ENCODE assay signal across 8 mouse cellular contexts in the genomic region with DNA sequence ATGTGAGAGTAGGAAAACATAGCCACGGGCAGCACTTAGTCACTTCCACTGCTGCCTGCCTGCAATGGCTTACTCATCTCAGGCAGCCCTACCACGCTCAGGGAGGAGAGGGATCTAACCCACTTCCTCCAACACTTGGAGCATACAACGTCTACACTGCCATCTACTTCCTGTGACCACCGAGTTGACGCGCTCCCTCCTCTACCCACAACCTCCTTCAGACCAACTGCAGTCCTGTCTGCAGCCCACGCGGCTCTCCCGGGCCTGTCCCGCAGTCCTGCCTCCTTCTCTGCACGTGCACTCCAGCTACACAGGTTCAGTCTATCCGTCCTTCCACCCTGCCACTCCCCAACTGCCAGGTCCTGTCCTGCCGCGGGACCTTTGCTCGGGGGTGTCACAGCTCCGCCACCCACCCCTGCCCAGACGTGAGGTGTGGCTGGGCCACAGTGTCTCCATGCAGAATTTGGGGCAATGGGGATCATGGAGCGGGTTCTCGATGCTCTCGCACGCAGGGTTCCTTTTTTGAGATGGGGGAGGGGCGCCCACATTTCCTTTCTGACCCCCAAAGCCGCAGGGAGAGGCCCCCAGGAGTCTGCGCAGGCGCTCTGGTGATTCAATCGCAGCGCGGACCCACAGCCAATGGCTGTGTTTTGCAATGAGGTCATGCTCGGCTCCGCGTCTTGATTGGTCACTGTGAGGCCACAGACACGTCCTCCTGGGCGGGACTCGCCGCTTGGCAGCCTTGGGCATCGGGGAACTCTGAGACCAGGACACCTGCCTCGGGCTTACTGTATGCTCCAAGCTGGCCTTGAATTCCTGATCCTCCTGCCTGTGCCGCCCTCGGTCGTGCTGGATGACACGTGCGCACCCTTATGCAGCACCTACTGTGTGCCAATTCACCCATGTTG. TPM values are rescaled to one million over a fixed set of nuclear protein-coding genes. Genes with fewer than 3 reads are reported as not detected.
A peak's percentile ranks its signal among the peaks of the same experiment; 100 is the strongest.
DNase-seq lines count a peak whose midpoint lies in the region; ATAC-seq and TF ChIP-seq lines count a peak whose summit lies in the region.

No protein-coding gene starts in this region.

- peak; percentile 91 for ATAC-seq in forebrain, embryonic 12.5 days (ENCODE audit: low FRiP score)
- peak; percentile 98 for ATAC-seq in heart, postnatal 0 days (ENCODE audit: insufficient read depth, low read depth)
- peak; percentile 94 for ATAC-seq in liver, embryonic 16.5 days (ENCODE audit: low read depth)
- peak; percentile 92 for ATAC-seq in neural tube, embryonic 13.5 days (ENCODE audit: low read depth)

- WGBS in forebrain, embryonic 12.5 days: 0% methylated on average over 42 of the region's 42 CpGs
- under 1% methylated on average over 42 of the region's 42 CpGs for whole genome bisulfite sequencing in heart, postnatal 0 days
- WGBS in liver, embryonic 16.5 days (ENCODE audit: insufficient replicate concordance): under 1% methylated on average over 42 of the region's 42 CpGs
- WGBS in neural tube, embryonic 13.5 days: 0% methylated on average over 42 of the region's 42 CpGs

- no peak for TF ChIP-seq EP300 in heart, postnatal 0 days (IDR thresholded peaks at IDR 0.05; ENCODE audit: low read depth)

- H3K27me3 ChIP-seq in E14TG2a.4 (ENCODE audit: insufficient read depth, low read length): peaks cover 40% of the 10 kb centered on the region
- H3K27me3 ChIP-seq in forebrain, embryonic 12.5 days: peaks cover 37% of the 10 kb centered on the region
- peaks cover 38% of the 10 kb centered on the region for H3K27me3 ChIP-seq in heart, postnatal 0 days (ENCODE audit: control insufficient read depth, insufficient read depth, low read length)
- peaks cover 37% of the 10 kb centered on the region for H3K27me3 ChIP-seq in liver, embryonic 16.5 days (ENCODE audit: control insufficient read depth, insufficient read depth, low read depth, low read length)
- H3K27me3 ChIP-seq in neural tube, embryonic 13.5 days: peaks cover 25% of the 10 kb centered on the region
- peaks cover 5% of the 10 kb centered on the region; the same call in 1 of the 2 replicates for H3K27me3 ChIP-seq in testis, adult 2 months (ENCODE audit: control insufficient read depth, insufficient read depth, low read length)

- peak; percentile 75 for DNase-seq in c-Kit-positive CD71-positive TER-119-positive erythroid progenitor cells, embryonic 14.5 days (ENCODE audit: low spot score)
- DNase-seq in heart, postnatal 0 days (ENCODE audit: low spot score): peak; percentile 96
- peak; percentile 94 to 97 for DNase-seq in kidney, postnatal 4 days

- H3K9me3 ChIP-seq in E14TG2a.4 (ENCODE audit: low read length): no peaks in the 10 kb centered on the region
- H3K9me3 ChIP-seq in forebrain, embryonic 12.5 days: 0 out of 2 replicates have a peak, but pooled peaks cover 7% of the 10 kb centered on the region
- no peaks in the 10 kb centered on the region for H3K9me3 ChIP-seq in heart, postnatal 0 days (replicated peaks; ENCODE audit: control insufficient read depth, low read length)
- H3K9me3 ChIP-seq in liver, embryonic 16.5 days (replicated peaks; ENCODE audit: control insufficient read depth, low read length): no peaks in the 10 kb centered on the region
- H3K9me3 ChIP-seq in neural tube, embryonic 13.5 days: no peaks in the 10 kb centered on the region

- H3K27ac ChIP-seq in forebrain, embryonic 12.5 days: peak overlapping the region; percentile 95
- H3K27ac ChIP-seq in heart, postnatal 0 days (ENCODE audit: low read depth): peak overlapping the region; percentile 85
- H3K27ac ChIP-seq in liver, embryonic 16.5 days (ENCODE audit: low read length): peak overlapping the region; percentile 60; the same call in 1 of the 2 replicates
- peak overlapping the region; percentile 94 for H3K27ac ChIP-seq in neural tube, embryonic 13.5 days (replicated peaks)
- H3K27ac ChIP-seq in testis, adult 2 months (ENCODE audit: control insufficient read depth, insufficient read depth, low read depth, low read length): no peak overlapping the region

- H3K4me1 ChIP-seq in E14TG2a.4 (replicated peaks; ENCODE audit: low read depth, low read length): peaks cover 68% of the 10 kb centered on the region
- H3K4me1 ChIP-seq in forebrain, embryonic 12.5 days: peaks cover 59% of the 10 kb centered on the region
- H3K4me1 ChIP-seq in heart, postnatal 0 days (ENCODE audit: control insufficient read depth, insufficient read depth): peaks cover 5% of the 10 kb centered on the region; the same call in 1 of the 2 replicates
- peaks cover 4% of the 10 kb centered on the region for H3K4me1 ChIP-seq in liver, embryonic 16.5 days (ENCODE audit: control insufficient read depth, low read depth, low read length)
- H3K4me1 ChIP-seq in neural tube, embryonic 13.5 days (replicated peaks): peaks cover 54% of the 10 kb centered on the region
- peaks cover 27% of the 10 kb centered on the region for H3K4me1 ChIP-seq in testis, adult 2 months (ENCODE audit: control insufficient read depth, insufficient read depth, low read length)

- H3K4me2 ChIP-seq in forebrain, embryonic 12.5 days: peak overlapping the region; percentile 92
- peak overlapping the region; percentile 98 for H3K4me2 ChIP-seq in heart, postnatal 0 days (ENCODE audit: low read depth, low read length)
- H3K4me2 ChIP-seq in liver, embryonic 16.5 days (ENCODE audit: low read depth, low read length): peak overlapping the region; percentile 91
- H3K4me2 ChIP-seq in neural tube, embryonic 13.5 days: peak overlapping the region; percentile 96

- peak; percentile 75; the same call in 1 of the 2 replicates for TF ChIP-seq POLR2A in testis, adult 2 months (IDR thresholded peaks at IDR 0.05; ENCODE audit: control insufficient read depth, low read depth, low read length)

- H3K4me3 ChIP-seq in E14TG2a.4 (replicated peaks; ENCODE audit: low read length): peak overlapping the region; percentile 88
- H3K4me3 ChIP-seq in forebrain, embryonic 12.5 days (replicated peaks): peak overlapping the region; percentile 54
- H3K4me3 ChIP-seq in heart, postnatal 0 days (ENCODE audit: low read depth, low read length): peak overlapping the region; percentile 69
- H3K4me3 ChIP-seq in liver, embryonic 16.5 days (ENCODE audit: low read depth, low read length): peak overlapping the region; percentile 64
- H3K4me3 ChIP-seq in neural tube, embryonic 13.5 days: peak overlapping the region; percentile 62
- peak overlapping the region; percentile 70 for H3K4me3 ChIP-seq in testis, adult 2 months (ENCODE audit: control insufficient read depth, low read depth, low read length)

- no peaks in the 10 kb centered on the region for H3K36me3 ChIP-seq in E14TG2a.4 (ENCODE audit: insufficient read depth, low read length)
- no peaks in the 10 kb centered on the region for H3K36me3 ChIP-seq in forebrain, embryonic 12.5 days (replicated peaks)
- no peaks in the 10 kb centered on the region for H3K36me3 ChIP-seq in heart, postnatal 0 days (replicated peaks; ENCODE audit: control insufficient read depth, insufficient read depth, low read length)
- H3K36me3 ChIP-seq in liver, embryonic 16.5 days (ENCODE audit: control insufficient read depth, insufficient read depth): no peaks in the 10 kb centered on the region
- no peaks in the 10 kb centered on the region for H3K36me3 ChIP-seq in neural tube, embryonic 13.5 days
- no peaks in the 10 kb centered on the region for H3K36me3 ChIP-seq in testis, adult 2 months (ENCODE audit: control insufficient read depth, insufficient read depth, low read length)

- H3K9ac ChIP-seq in forebrain, embryonic 12.5 days: peak overlapping the region; percentile 82
- H3K9ac ChIP-seq in heart, postnatal 0 days (replicated peaks; ENCODE audit: low read depth, low read length): peak overlapping the region; percentile 76
- peak overlapping the region; percentile 69 for H3K9ac ChIP-seq in liver, embryonic 16.5 days (ENCODE audit: low read depth, low read length)
- peak overlapping the region; percentile 90 for H3K9ac ChIP-seq in neural tube, embryonic 13.5 days

- TF ChIP-seq CTCF in E14TG2a.4 (conservative IDR thresholded peaks at IDR 0.05; ENCODE audit: low read length): no peak
- no peak for TF ChIP-seq CTCF in heart, postnatal 0 days (IDR thresholded peaks at IDR 0.05; ENCODE audit: low read depth)
- TF ChIP-seq CTCF in testis, adult 2 months (IDR thresholded peaks at IDR 0.05; ENCODE audit: control insufficient read depth, insufficient read depth, insufficient replicate concordance, low read depth, low read length): no peak

RNA-seq across cellular contexts. Expression of a gene that starts 4.8 kb away (rescaled TPM):
- polyA plus RNA-seq in forebrain, embryonic 12.5 days (2016; fragmentation: Nextera tagmentation; extraction: Ambion mirVana): not detected in 2 replicates
- total RNA-seq in heart, postnatal 0 days (2014; rRNA removed; ENCODE audit: low replicate concordance): not detected in 2 replicates
- not detected in 2 replicates for polyA plus RNA-seq in heart, postnatal 0 days (2015; fragmentation: Nextera tagmentation; extraction: Ambion mirVana)
- polyA plus RNA-seq in liver, embryonic 16.5 days (2015; fragmentation: Nextera tagmentation; extraction: Ambion mirVana): not detected in 2 replicates
- not detected in 2 replicates for polyA plus RNA-seq in neural tube, embryonic 13.5 days (2015; fragmentation: Nextera tagmentation; extraction: Ambion mirVana)
- 1,198 and 1,268 TPM in 2 replicates for polyA plus RNA-seq in testis, adult 2 months (2012; rRNA removed)

RNA-seq across cellular contexts. Expression of a gene that starts 31.1 kb away (rescaled TPM):
- polyA plus RNA-seq in forebrain, embryonic 12.5 days (2016; fragmentation: Nextera tagmentation; extraction: Ambion mirVana): 330 and 331 TPM in 2 replicates
- 136 and 138 TPM in 2 replicates for total RNA-seq in heart, postnatal 0 days (2014; rRNA removed; ENCODE audit: low replicate concordance)
- 15.7 and 15.9 TPM in 2 replicates for polyA plus RNA-seq in heart, postnatal 0 days (2015; fragmentation: Nextera tagmentation; extraction: Ambion mirVana)
- 3.9 and 5.3 TPM in 2 replicates for polyA plus RNA-seq in liver, embryonic 16.5 days (2015; fragmentation: Nextera tagmentation; extraction: Ambion mirVana)
- 251 and 260 TPM in 2 replicates for polyA plus RNA-seq in neural tube, embryonic 13.5 days (2015; fragmentation: Nextera tagmentation; extraction: Ambion mirVana)
- polyA plus RNA-seq in testis, adult 2 months (2012; rRNA removed): 63.4 and 68.8 TPM in 2 replicates

RNA-seq across cellular contexts. Expression of a gene that starts 46.8 kb away (rescaled TPM):
- 0.87 and 1.4 TPM in 2 replicates for polyA plus RNA-seq in forebrain, embryonic 12.5 days (2016; fragmentation: Nextera tagmentation; extraction: Ambion mirVana)
- not detected in 2 replicates for total RNA-seq in heart, postnatal 0 days (2014; rRNA removed; ENCODE audit: low replicate concordance)
- polyA plus RNA-seq in heart, postnatal 0 days (2015; fragmentation: Nextera tagmentation; extraction: Ambion mirVana): 0.08 and 0.30 TPM in 2 replicates
- polyA plus RNA-seq in liver, embryonic 16.5 days (2015; fragmentation: Nextera tagmentation; extraction: Ambion mirVana): 0.12 and 0.24 TPM in 2 replicates
- polyA plus RNA-seq in neural tube, embryonic 13.5 days (2015; fragmentation: Nextera tagmentation; extraction: Ambion mirVana): 1.0 and 1.7 TPM in 2 replicates
- 2.0 and 2.3 TPM in 2 replicates for polyA plus RNA-seq in testis, adult 2 months (2012; rRNA removed)

Comparison
In these comparisons a context has a peak if more than half of its experiments do, and no peak if none do; other contexts are left out.
1. RNA of a gene that starts 4.8 kb away (polyA plus RNA-seq): 1,198 to 1,268 TPM in testis, adult 2 months; not detected in forebrain, embryonic 12.5 days, not detected in heart, postnatal 0 days, not detected in liver, embryonic 16.5 days and not detected in neural tube, embryonic 13.5 days; every median in the first group is over 1,000 times any median in the second.
2. Peak in every context shown above with its lines, with median percentiles within 50 percentile points of each other: H3K4me3 ChIP-seq, DNase-seq, ATAC-seq, H3K4me2 ChIP-seq and H3K9ac ChIP-seq.